Mouse (Mus musculus) cortical plate, adult 2 months (tissue): Measurements from ENCODE around the gene Mnat1.

Experiments
- CTCF ChIP-seq: fragments of 200-500 bp; IDR thresholded peaks from 2 replicates; pipeline ENCODE4 v1.5.1; 2011; ENCODE audit warnings: mild to moderate bottlenecking, control low read depth, low read length; ENCODE audit not compliant: insufficient read depth; ENCODE audit errors: extremely low read depth
- POLR2A ChIP-seq: fragments of 200-500 bp; IDR thresholded peaks from 2 replicates; pipeline ENCODE4 v1.6.1; 2011; ENCODE audit warnings: mild to moderate bottlenecking, low read length, control low read depth; ENCODE audit not compliant: insufficient read depth; ENCODE audit errors: extremely low read depth

DNA sequence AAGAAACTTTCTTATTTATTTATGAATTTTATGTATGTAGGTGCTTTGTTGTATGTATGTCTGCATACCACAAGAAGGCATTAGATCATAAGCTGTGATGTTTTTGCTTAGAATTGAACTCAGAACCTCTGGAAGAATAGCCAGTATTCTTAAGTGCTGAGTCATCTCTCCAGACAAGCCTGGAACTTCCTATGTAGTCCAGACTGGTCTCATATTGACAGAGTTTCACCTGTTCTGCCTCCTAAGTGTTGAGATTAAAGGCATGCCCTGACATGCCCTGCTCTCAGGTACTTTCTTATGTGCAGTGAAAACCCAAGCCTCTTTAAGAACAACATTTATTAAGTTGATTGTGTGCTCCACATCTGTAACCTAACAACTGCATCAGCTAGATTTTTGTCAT lies 171.4 kb downstream of the Mnat1 start:
- TF ChIP-seq CTCF (no peak), POLR2A (no peak)
